Mouse (Mus musculus) brain, embryonic 14.5 days (tissue): ENCODE data around the gene Dab1. TPM values are rescaled to one million over a fixed set of nuclear protein-coding genes. Genes with fewer than 3 reads are reported as not detected.

ENCODE experiments used
- DNase-seq: peaks from one replicate; pipeline ENCODE4 v3.0.0-alpha.2; 2011; ENCODE audit warnings: low read depth
- CTCF ChIP-seq: fragments of 200-500 bp; IDR thresholded peaks from 2 replicates; pipeline ENCODE4 v1.5.1; 2012; ENCODE audit warnings: inconsistent platforms, mild to moderate bottlenecking, moderate library complexity, borderline replicate concordance; ENCODE audit not compliant: insufficient read depth, insufficient read length; ENCODE audit errors: extremely low read depth
- POLR2A ChIP-seq: fragments of 200-500 bp; IDR thresholded peaks from 2 replicates; pipeline ENCODE4 v1.6.1; 2012; ENCODE audit warnings: mild to moderate bottlenecking, inconsistent platforms, borderline replicate concordance; ENCODE audit not compliant: poor library complexity, insufficient read depth, insufficient read length, severe bottlenecking; ENCODE audit errors: extremely low read depth
- polyA plus RNA-seq: library from polyadenylated mRNA; depleted of rRNA; stranded (reverse); fragments of >200 nt; gene quantifications from 2 replicates; pipeline ENCODE4 v1.2.3, GENCODE M21; 2012

Gene Dab1
- polyA plus RNA-seq, 1 experiment, result 54.9 TPM

GRCm38 (mm10) chr4:104587826-104588225 is 968.7 kb downstream of the Dab1 start:
- no peak for DNase-seq
- TF ChIP-seq POLR2A (no peak), CTCF (no peak)

DNA sequence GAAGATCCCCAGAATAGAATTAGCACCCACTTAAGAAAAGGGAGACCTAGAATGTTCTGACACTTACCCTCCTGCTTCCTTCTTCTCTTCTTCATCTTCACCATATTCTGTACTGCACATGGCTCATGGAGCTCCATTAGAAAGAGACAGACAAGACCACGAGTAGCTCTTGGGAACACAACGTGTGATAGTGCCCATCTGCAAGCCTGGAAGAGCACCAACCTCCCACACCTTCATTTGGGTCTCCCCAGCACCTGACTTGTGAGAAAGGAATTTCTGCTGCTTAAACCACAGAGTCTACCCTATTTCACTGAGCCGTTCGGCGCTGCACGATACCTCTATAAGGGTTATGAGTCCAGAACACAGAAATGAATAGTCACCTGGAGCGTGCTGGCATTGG is 977.8 kb downstream of the Dab1 start:
- no peak for DNase-seq
- TF ChIP-seq POLR2A (no peak), CTCF (no peak)

DNA sequence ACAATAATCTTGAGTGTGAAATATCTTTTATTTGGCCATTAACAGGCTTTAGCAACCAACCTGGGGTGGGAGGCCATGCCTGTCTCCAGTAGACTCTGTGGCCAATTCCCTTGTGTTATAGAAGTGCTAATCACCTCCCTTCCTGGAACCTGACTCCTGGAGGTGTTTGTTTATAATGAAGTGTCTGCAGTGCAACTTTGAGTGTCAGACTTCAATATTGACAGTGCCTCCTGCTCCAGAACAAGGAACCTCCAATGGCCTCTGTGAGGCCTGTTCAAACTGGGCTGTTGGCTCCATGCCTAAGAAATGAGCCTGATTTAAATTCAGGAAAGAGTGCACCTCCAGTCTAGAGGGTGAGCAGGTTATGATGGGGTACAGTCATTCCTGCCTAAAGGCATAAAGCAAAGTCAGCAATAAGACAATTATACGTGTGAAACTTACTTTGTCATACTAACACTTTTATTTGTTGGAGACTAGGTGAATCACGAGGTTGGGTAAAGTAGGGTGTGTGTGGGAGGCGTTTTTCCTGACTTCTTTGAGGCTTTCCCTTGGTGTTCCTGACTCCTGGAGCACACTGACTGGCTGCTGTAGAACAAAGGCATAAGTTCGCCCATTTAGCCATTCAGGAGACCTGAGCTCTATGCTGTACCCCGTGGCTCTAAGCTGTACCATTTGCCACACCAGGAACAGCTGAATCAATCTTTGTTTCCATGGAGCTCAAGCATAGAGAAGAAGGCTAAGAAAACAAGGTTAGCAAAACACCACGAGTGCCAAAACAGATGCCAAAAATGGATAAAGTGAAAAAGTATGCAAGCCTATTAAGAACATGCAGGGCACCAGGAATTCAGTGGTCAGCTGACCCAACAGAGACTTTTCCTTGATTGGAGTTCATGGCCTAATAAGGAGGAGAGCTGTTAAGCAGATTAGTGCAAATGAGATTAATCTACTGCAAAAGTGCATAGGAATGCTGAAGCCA is 978.6 kb downstream of the Dab1 start:
- peak; percentile 50 for DNase-seq
- TF ChIP-seq POLR2A, result no peak
- no peak for TF ChIP-seq CTCF

DNA sequence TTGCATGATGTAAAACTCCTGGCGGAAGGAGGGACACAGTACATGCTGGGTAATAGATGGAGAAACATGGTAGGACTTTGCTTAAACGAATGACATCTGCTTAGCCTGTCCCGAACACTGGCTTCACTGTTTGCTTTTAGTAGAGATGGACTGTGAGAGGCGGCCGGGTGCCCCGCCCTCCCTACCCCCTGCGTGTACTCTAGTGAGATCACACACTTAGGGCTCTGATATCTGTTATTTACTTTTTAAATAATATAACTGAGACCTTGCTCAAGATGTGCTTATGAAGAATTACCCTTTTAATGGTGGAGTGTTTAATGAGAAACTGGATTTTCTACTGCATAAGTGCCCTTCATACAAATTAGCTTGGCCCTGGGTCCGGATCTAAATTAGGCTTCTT is 983.6 kb downstream of the Dab1 start:
- DNase-seq, result no peak
- TF ChIP-seq POLR2A (no peak), CTCF (no peak)

DNA sequence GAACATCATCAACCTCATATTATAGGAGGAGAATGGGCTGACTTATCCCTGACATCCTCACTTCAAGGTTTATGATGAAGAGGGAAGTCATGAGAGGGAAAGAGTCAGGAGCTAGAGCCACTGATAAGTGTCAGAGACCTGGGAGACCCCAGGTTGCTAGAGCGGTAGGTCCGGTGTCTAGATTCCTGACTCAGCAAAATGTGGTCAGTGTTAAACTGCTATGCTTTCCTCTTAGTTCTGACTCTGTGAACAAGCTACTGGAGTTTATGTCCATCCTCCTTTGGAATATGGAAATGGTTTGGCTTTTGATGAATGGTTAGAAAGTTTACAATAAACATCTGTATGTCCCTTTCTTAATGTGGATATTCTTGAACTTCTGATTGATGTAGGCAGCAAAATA is 985.1 kb downstream of the Dab1 start:
- no peak for DNase-seq
- TF ChIP-seq CTCF (no peak), POLR2A (no peak)

DNA sequence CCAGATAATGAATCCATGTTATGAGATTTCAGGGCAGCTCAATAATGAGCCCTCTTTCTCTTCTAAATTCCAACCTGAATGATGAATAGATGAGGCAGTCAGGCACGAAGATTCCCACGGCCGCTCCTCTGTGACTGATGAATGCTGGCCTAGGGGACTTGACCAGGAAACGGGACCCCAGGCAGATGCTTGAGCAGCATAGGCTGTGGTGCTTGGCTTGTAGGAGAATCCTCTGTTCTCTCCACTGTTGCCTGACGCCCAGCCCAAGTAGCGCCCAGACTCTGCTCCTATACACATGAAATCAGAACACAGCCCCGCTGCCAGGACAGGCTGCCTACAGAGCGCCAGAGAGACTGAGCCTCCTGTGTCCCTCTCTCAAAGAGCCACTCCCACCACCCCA is 987.7 kb downstream of the Dab1 start:
- peak; percentile 72 for DNase-seq
- TF ChIP-seq POLR2A, result no peak
- no peak for TF ChIP-seq CTCF

DNA sequence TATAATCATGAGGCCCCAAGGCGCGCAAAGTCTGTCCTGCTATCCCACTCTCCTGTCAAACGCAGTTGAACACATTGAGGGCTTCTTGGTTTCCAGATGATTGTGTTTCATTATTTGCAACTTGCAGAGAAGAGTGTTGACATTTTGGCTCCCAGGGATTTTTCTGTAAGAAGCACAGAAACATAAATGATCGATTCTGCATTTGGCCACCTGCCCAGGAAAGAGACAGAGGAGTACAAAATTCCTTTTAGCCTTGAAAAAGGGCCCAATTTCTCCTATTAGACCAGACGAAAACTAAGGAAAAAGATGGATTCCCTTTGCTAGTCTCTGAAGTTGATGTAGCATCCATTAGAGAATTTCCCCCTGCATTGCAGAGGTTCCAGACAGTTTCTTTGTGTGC is 988.5 kb downstream of the Dab1 start:
- no peak for DNase-seq
- TF ChIP-seq POLR2A, result no peak
- no peak for TF ChIP-seq CTCF

- no peak for TF ChIP-seq POLR2A
- TF ChIP-seq CTCF, result no peak
- DNase-seq, result no peak
These were observed 1000.3 kb downstream of the Dab1 start for GRCm38 (mm10) chr4:104619452-104619851.

DNA sequence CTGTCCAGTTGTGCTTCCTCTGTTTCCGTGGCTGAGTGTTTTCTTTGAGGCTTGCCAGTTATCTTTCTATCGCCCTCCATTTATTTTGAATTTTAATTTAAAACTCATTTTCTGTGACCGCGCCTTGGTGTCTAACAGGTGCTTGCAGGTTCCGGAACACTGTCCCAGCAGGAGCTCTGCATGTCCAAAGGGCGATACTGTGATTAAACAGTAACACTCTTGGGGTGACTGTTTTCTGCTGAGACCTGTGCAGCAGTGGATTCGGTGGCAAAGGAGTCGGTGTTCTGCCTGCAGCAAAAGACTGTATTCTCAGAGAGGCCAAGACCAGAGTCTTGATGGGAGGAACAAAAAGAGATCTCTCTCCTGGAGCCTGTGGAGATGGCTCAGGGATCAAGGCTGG is 1006.2 kb downstream of the Dab1 start:
- DNase-seq, result no peak

DNA sequence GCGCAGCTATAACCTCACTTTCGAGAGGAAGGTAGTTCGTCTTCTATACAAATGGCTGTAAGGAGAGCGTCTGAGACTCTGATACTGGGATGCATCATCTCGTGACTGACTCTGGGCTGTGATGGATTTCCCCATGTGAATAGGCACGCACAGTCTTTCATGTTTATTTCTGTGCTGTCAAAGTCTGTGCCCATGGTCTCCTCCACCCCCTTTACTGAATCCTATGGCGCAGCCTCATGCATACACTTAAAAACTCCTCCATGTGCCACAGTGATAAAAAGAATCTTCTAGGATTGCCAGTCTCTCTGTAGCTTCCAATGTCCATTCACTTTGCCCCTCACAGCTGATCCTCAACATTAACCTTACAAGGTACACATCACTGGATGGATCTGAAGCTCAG is 1009.5 kb downstream of the Dab1 start:
- TF ChIP-seq POLR2A (no peak), CTCF (no peak)
- no peak for DNase-seq

More for the DNA sequence above, 1006.2 kb downstream of the Dab1 start:
- no peak for TF ChIP-seq POLR2A
- no peak for TF ChIP-seq CTCF

DNA sequence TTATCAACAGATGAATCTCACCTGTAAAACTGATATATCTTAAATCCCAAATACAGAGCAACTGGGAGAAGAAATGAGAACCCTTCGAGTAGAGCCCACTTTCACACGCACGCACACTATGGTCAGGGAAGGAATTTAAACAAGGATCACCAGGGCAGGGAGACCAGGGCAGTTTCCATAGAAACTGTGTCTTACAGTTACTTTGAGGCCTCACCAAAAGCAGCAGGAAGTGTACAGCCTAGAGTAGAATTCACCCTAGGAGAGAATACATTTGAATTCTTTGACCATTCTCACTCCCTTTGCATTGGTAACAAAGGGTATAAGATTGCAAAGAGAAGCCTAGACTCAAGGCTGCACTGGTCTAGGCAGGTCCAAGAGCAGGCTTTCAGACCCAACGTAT is 1017.9 kb downstream of the Dab1 start:
- TF ChIP-seq CTCF, result no peak
- no peak for TF ChIP-seq POLR2A
- no peak for DNase-seq

DNA sequence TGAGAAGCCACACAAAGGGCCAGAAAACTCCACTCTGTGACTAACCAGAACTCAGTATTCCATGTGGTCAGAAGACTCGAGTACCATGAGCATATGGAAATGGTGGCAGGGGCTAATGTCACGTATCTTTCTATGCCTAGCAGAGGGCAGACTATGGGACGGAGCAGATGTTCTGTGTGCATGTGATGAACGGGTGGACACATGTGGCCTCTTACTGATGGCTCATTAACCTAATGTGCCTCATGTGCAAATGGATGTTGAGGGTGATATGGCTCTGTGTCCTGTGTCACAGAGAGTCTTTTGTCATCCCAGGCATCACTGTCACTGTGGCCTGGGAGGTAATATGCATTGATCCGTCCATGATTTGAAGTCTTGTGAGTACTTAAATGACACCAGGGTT is 1021.5 kb downstream of the Dab1 start:
- TF ChIP-seq CTCF (no peak), POLR2A (no peak)

More for the DNA sequence above, 1021.5 kb downstream of the Dab1 start:
- DNase-seq, result no peak
